Mouse (Mus musculus): ENCODE data around the gene Nab2. TPM values are rescaled to one million over a fixed set of nuclear protein-coding genes. Genes with fewer than 3 reads are reported as not detected.

The Nab2 gene
- 7.7 and 8.1 TPM in 2 replicates for polyA plus RNA-seq (2012; rRNA removed)

DNA sequence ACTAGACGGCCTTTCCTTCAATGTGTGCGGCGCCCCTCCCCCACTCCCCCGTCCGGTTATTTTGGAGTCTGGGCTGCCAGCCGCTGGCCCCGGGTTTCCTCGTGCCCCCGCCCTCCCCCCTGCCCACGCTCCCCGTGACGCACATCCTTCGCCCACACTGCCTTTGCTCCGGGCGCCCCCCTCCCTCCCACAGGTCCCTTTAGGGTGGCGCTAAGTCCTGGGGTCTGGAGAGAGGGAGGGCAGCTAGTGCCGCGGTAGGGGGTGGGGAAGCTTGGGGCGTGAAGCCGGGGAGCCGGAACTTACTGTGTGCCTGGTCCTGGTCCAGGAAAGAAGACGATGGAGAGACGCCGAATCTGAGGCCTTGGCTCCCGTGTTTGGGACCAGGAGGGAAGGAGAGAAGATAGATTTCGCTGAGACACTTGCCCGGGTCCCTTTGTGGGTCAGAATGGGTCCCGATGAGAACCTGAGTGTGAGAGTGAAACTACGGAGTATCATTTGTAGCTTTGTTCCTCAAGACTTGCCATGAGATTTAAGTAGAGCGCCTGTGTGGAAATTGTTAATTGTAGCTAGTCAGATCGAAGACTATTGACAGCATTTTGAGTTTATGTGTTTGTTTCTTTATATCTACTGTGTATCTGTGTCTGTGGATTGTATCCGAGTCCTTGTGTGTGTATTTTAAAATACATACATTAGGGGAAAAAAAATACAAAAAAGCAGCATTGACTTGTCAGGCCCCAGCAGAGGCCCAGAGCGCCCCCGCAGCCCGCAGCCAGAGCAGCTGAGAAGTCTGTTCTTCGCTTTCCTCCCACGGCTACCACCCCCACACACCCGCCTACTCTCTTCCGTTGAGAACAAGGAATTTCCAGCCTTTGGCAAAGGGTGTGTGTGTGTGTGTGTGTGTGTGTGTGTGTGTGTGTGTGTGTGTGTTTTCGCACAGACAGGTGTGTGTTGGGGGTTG lies at the start of gene Nab2:
Gene Nab2, minus strand, starts transcription at position 476 of the 958 bp plus-strand sequence.

DNA sequence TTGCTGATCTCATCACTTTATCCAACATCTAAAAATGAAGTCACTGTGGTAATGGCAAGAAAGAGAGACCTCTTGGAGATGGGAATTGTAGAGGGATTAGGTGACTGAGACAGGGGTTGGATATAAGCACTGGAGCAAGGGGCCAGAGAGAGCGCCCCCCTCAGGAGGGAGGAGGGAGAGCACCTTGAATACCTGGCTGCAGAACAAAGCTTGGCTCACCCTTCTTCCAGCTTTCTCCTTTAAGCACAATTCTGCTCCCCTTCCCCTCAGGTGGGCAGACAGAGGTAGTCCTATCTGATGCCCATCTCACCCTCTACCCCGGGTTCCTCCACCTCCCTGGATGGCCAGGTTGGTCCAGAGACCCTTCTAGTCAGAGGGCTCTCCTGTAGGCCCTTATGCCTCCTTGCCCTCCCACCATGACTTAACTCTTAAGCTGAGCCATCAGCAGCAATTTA lies 36.4 kb upstream of the Nab2 start, which contains the start of gene Myo1a:
Gene Myo1a, plus strand, starts transcription at position 405 of the 455 bp plus-strand sequence.

DNA sequence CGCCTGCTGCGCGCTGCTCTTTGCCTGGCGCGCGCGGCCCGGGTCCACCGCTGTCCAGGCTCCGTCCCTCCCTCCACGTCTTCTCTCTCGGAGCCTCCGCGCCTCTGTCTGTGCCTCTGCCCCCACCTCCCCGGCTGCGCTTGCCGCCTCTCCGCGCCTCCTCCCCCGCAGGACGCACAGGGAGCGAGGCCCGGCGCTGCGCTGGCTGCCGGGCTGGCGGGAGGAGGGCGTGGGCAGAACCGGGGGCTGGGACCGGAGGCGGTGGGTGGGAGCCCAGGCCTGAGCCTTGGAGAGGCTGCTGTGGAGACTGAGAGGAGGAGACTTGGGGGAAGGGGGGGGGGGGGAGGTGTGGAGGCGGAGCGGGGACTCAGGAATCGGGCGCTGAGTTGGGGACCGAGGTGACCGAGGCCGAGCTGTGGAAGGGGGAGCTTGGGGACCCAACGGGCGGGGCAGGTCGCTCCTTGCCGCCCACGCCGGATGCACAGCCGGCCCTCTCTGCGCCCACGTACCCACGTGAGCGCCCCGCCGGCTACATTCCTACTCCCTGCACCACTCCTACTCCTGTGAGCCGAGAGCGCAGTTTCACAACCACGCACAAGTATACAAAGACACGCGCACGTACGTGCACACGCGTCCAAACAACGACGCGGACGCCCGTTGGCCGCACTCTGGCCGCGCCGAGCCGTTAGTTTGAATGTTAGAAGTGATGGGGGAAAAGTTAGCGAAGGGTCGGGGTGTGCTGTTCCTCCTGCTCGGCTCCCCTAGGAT lies 1.7 kb downstream of the Nab2 start, which contains the start of gene Nemp1:
Gene Nemp1, plus strand, starts transcription at position 401 of the 768 bp plus-strand sequence.

DNA sequence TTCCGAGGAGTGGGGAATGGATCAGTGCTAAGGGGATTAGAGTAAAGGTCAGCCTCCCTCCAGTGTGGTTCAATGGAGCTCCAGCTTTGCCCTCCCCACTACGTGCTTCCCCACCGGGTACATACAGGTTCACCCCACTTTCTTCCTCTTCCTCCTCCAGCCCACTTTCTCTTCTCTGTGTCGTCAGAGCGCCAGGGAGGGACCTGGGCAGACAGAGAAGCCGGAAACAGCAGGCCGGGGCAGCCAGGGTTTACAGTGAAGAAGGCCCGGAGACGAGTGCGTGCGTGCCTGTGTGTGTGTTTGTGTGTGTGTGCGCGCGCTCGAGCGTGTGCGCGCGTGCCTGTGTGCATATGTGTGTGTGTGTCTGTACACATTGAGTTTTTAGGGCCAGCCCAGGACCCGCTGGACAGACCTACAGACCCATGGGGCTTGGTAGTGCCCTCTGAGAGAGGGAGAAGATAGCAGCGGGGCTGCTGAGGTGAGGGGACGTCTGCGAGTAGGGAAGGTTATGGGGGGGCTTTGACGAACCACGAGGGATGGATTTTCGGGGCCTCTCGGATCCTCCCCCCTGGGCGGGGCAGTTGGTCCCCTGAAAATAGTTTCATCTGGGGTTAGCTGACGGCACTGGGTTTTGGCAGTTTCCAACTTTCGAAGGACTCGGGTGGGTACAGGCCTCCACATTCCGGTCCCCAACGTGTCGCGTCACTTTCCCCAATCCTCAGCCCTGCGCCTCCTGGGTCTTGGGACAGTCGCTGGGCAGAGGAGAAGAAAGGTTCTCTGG lies 25.4 kb downstream of the Nab2 start, which contains the start of gene Stat6:
Gene Stat6, plus strand, starts transcription at position 215 of the 781 bp plus-strand sequence.

DNA sequence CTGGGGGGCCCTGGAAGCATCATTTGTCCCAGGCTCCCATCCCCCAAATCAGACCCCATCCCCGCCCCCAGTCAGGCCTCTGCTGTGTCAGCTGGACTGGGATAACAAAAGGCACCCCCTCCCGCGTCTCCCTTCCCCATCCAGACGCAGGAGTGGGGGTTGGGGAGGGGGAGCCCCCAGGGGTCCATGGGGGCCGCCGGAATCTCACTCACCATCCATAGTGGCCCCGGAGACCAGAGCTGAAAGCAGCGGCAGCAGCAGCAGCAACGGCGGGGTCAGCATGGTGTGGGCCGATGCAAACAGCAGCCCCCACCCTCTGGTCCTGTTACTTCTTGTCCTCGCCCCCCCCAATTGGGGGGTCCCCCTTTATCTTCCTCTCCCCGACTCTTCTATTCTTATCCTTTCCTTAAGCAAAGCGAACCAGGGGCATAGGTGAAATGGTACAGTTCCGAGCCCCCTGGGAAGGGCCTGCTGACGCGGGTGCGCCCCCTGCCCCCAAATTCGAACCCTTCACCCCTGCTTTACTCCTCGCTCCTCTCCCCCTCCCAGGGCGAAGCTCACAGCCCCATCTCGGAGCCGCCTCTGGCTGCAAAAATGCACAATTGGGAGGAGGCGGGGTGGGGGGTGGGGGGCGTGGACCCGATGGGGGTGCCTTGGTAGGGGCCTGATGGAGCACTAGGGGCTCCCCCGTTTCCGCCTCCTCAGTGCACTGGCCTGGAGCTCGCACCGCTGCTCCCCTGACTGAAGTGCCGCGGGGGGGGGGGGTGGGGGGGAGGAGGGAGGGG lies 47.8 kb downstream of the Nab2 start, which contains the start of gene Lrp1:
Gene Lrp1, minus strand, starts transcription at position 743 of the 785 bp plus-strand sequence.

Other genes with a start within 250 kb of the Nab2 start
- 0.37 and 0.73 TPM in 2 replicates for gene Stac3, start 166.9 kb downstream of the Nab2 start, polyA plus RNA-seq (2012; rRNA removed)
- gene Ndufa4l2, start 153.6 kb downstream of the Nab2 start, polyA plus RNA-seq (2012; rRNA removed) = 58.2 and 83.8 TPM in 2 replicates
- gene Shmt2, start 146.1 kb downstream of the Nab2 start, polyA plus RNA-seq (2012; rRNA removed) = 109 and 125 TPM in 2 replicates
- 0.03 and 0.07 TPM in 2 replicates for gene Nxph4, start 134.0 kb downstream of the Nab2 start, polyA plus RNA-seq (2012; rRNA removed)
- gene Lrp1, start 47.4 kb downstream of the Nab2 start, polyA plus RNA-seq (2012; rRNA removed) = 38.9 and 48.4 TPM in 2 replicates
- gene Stat6, start 25.6 kb downstream of the Nab2 start, polyA plus RNA-seq (2012; rRNA removed) = 18.8 and 20.1 TPM in 2 replicates
- gene Nemp1, start 1.7 kb downstream of the Nab2 start, polyA plus RNA-seq (2012; rRNA removed) = 4.6 and 6.2 TPM in 2 replicates
- 0.17 and 0.19 TPM in 2 replicates for gene Myo1a, start 36.6 kb upstream of the Nab2 start, polyA plus RNA-seq (2012; rRNA removed)
- 6.1 and 6.2 TPM in 2 replicates for gene Tac2, start 55.9 kb upstream of the Nab2 start, polyA plus RNA-seq (2012; rRNA removed)
- gene Zbtb39, start 71.0 kb upstream of the Nab2 start, polyA plus RNA-seq (2012; rRNA removed) = 2.8 and 3.2 TPM in 2 replicates
- 16.2 and 17.6 TPM in 2 replicates for gene Gpr182, start 83.2 kb upstream of the Nab2 start, polyA plus RNA-seq (2012; rRNA removed)
- gene Rdh1, start 91.2 kb upstream of the Nab2 start, polyA plus RNA-seq (2012; rRNA removed) = 0.14 and 0.21 TPM in 2 replicates
- gene Rdh16f1, start 91.2 kb upstream of the Nab2 start, polyA plus RNA-seq (2012; rRNA removed) = 0.08 and 0.13 TPM in 2 replicates
- gene Rdh9, start 107.8 kb upstream of the Nab2 start, polyA plus RNA-seq (2012; rRNA removed) = 0.81 and 1.4 TPM in 2 replicates
- 0.07 and 0.08 TPM in 2 replicates for gene Rdh16, start 132.6 kb upstream of the Nab2 start, polyA plus RNA-seq (2012; rRNA removed)
- gene Rdh19, start 181.4 kb upstream of the Nab2 start, polyA plus RNA-seq (2012; rRNA removed) = 0.03 and 0.04 TPM in 2 replicates
- gene Rdh16f2, start 197.9 kb upstream of the Nab2 start, polyA plus RNA-seq (2012; rRNA removed) = 3.1 TPM in 2 replicates
- gene Rdh7, start 220.2 kb upstream of the Nab2 start, polyA plus RNA-seq (2012; rRNA removed) = 220 and 280 TPM in 2 replicates
- gene Sdr9c7, start 229.9 kb upstream of the Nab2 start, polyA plus RNA-seq (2012; rRNA removed) = 0.02 and 0.04 TPM in 2 replicates